Comparison of ENCODE assay signal across 28 mouse cellular contexts in genomic region chr4:82879152-82879551, GRCm38 (mm10). TPM values are rescaled to one million over a fixed set of nuclear protein-coding genes. Genes with fewer than 3 reads are reported as not detected.
DNase-seq lines count a peak whose midpoint lies in the region; ATAC-seq and TF ChIP-seq lines count a peak whose summit lies in the region.
"Had no signal": no experiment of that assay in that cellular context is flagged by ENCODE, and none has a peak within 500 bp of the region (broad histone marks: within the 10 kb centered on the region; RNA-seq: fewer than 3 reads in every experiment).

No protein-coding gene starts in this region.

- TF ChIP-seq CTCF in forebrain, postnatal 0 days (IDR thresholded peaks at IDR 0.05; ENCODE audit: low read depth): no peak
- TF ChIP-seq CTCF in stomach, postnatal 0 days (IDR thresholded peaks at IDR 0.05; ENCODE audit: low read depth): no peak

- H3K27ac ChIP-seq in lung, embryonic 15.5 days: peak overlapping the region; percentile 32; the same call in 1 of the 2 replicates
- H3K27ac ChIP-seq in forebrain, postnatal 0 days (ENCODE audit: low read depth, low read length): no peak overlapping the region
- no peak overlapping the region for H3K27ac ChIP-seq in stomach, postnatal 0 days (replicated peaks)
- H3K27ac ChIP-seq: gastrocnemius, adult 2 months; hindbrain, embryonic 10.5 days; layer of hippocampus, adult 2 months; liver, embryonic 13.5 days; midbrain, embryonic 12.5 days had no signal

- no peak overlapping the region for H3K4me3 ChIP-seq in lung, embryonic 15.5 days
- H3K4me3 ChIP-seq in forebrain, postnatal 0 days (ENCODE audit: low read depth, low read length): no peak overlapping the region
- H3K4me3 ChIP-seq in stomach, postnatal 0 days (ENCODE audit: low read depth, low read length): no peak overlapping the region
- H3K4me3 ChIP-seq: gastrocnemius, adult 2 months; heart, embryonic 12.5 days; hindbrain, embryonic 10.5 days; layer of hippocampus, adult 2 months; liver, embryonic 13.5 days; midbrain, embryonic 12.5 days had no signal

- no peaks in the 10 kb centered on the region for H3K36me3 ChIP-seq in lung, embryonic 15.5 days
- H3K36me3 ChIP-seq in forebrain, postnatal 0 days (ENCODE audit: insufficient read depth): no peaks in the 10 kb centered on the region
- no peaks in the 10 kb centered on the region for H3K36me3 ChIP-seq in stomach, postnatal 0 days (ENCODE audit: control insufficient read depth, insufficient read depth, low read length)
- H3K36me3 ChIP-seq: heart, embryonic 12.5 days; hindbrain, embryonic 10.5 days; liver, embryonic 13.5 days; midbrain, embryonic 12.5 days had no signal

- WGBS in lung, embryonic 15.5 days: 55% methylated on average over 6 of the region's 6 CpGs
- 56% methylated on average over 6 of the region's 6 CpGs for WGBS in forebrain, postnatal 0 days
- 60% methylated on average over 6 of the region's 6 CpGs for WGBS in stomach, postnatal 0 days

- ATAC-seq in frontal cortex, adult (ENCODE audit: low TSS enrichment): peak; percentile 95
- ATAC-seq in lung, embryonic 15.5 days (ENCODE audit: borderline replicate concordance, extremely low read depth, low FRiP score, low TSS enrichment): peak; percentile 70
- peak; percentile 89 for ATAC-seq in forebrain, postnatal 0 days
- no peak for ATAC-seq in stomach, postnatal 0 days (ENCODE audit: low FRiP score, low TSS enrichment)
- ATAC-seq: hindbrain, embryonic 16.5 days; intestine, embryonic 16.5 days had no signal

- H3K9ac ChIP-seq in lung, embryonic 15.5 days: no peak overlapping the region
- H3K9ac ChIP-seq in forebrain, postnatal 0 days: no peak overlapping the region
- H3K9ac ChIP-seq in stomach, postnatal 0 days (ENCODE audit: low read length): no peak overlapping the region
- H3K9ac ChIP-seq: liver, embryonic 13.5 days; midbrain, embryonic 12.5 days had no signal

- H3K4me2 ChIP-seq in lung, embryonic 15.5 days: no peak overlapping the region
- H3K4me2 ChIP-seq in forebrain, postnatal 0 days (ENCODE audit: low read depth): no peak overlapping the region
- no peak overlapping the region for H3K4me2 ChIP-seq in stomach, postnatal 0 days (replicated peaks; ENCODE audit: low read depth)
- H3K4me2 ChIP-seq: heart, embryonic 12.5 days; liver, embryonic 13.5 days; midbrain, embryonic 12.5 days had no signal

- H3K4me1 ChIP-seq in lung, embryonic 15.5 days: no peaks in the 10 kb centered on the region; the same call in 1 of the 2 replicates
- no peaks in the 10 kb centered on the region for H3K4me1 ChIP-seq in forebrain, postnatal 0 days (ENCODE audit: insufficient read depth)
- no peaks in the 10 kb centered on the region for H3K4me1 ChIP-seq in stomach, postnatal 0 days (replicated peaks; ENCODE audit: control insufficient read depth, insufficient read depth)
- H3K4me1 ChIP-seq: heart, embryonic 12.5 days; hindbrain, embryonic 10.5 days; midbrain, embryonic 12.5 days had no signal

- no peaks in the 10 kb centered on the region for H3K27me3 ChIP-seq in lung, embryonic 15.5 days
- H3K27me3 ChIP-seq in forebrain, postnatal 0 days (ENCODE audit: insufficient read depth, low read length): no peaks in the 10 kb centered on the region
- no peaks in the 10 kb centered on the region for H3K27me3 ChIP-seq in stomach, postnatal 0 days (ENCODE audit: control insufficient read depth, insufficient read depth, low read length)
- H3K27me3 ChIP-seq: heart, embryonic 12.5 days; liver, embryonic 13.5 days; midbrain, embryonic 12.5 days had no signal

- H3K9me3 ChIP-seq in lung, embryonic 15.5 days: no peaks in the 10 kb centered on the region
- H3K9me3 ChIP-seq in forebrain, postnatal 0 days (ENCODE audit: low read length): no peaks in the 10 kb centered on the region
- H3K9me3 ChIP-seq in stomach, postnatal 0 days (ENCODE audit: control insufficient read depth, low read length): no peaks in the 10 kb centered on the region
- H3K9me3 ChIP-seq: heart, embryonic 12.5 days; hindbrain, embryonic 10.5 days; liver, embryonic 13.5 days; midbrain, embryonic 12.5 days had no signal

- DNase-seq in frontal cortex, postnatal 10 days (ENCODE audit: low spot score in 2 of 2): no peak
- no peak for DNase-seq in lung, postnatal 4 days
- DNase-seq in forebrain, postnatal 0 days: peak; percentile 57
- DNase-seq in telencephalon, adult 2 months (ENCODE audit: low read depth, low spot score): peak; percentile 26
- no peak for DNase-seq in stomach, postnatal 0 days (ENCODE audit: low spot score)
- DNase-seq: adrenal gland, postnatal 36 days; cerebellum, adult 11-12 months; cerebellum, postnatal 14 days; gastrocnemius, adult 2 months; heart, postnatal 10 days; kidney, adult 9 months; kidney, postnatal 14 days; liver, embryonic 13.5 days; right cerebral cortex, postnatal 14 days; thymus, postnatal 25 days had no signal

- TF ChIP-seq EP300 in stomach, postnatal 0 days (optimal IDR thresholded peaks at IDR 0.05): no peak

RNA-seq across cellular contexts. Expression of gene Cer1, which starts 5.8 kb away (rescaled TPM):
- polyA plus RNA-seq in lung, embryonic 15.5 days (2015; fragmentation: Nextera tagmentation; extraction: Ambion mirVana): 1.3 and 1.6 TPM in 2 replicates
- total RNA-seq in forebrain, postnatal 0 days (2014; rRNA removed): 0.15 and 0.19 TPM in 2 replicates
- polyA plus RNA-seq in forebrain, postnatal 0 days (2015; fragmentation: Nextera tagmentation; extraction: Ambion mirVana): 0.08 TPM in 1 of 2 replicates, not detected in the other
- polyA plus RNA-seq in stomach, postnatal 0 days (2015; fragmentation: Nextera tagmentation; extraction: Ambion mirVana): 0.05 TPM in 1 of 2 replicates, not detected in the other
- total RNA-seq: adrenal gland, postnatal 36 days; ES-E14; gastrocnemius, adult 2 months; heart, postnatal 10 days; layer of hippocampus, adult 2 months; megakaryocyte progenitor cell, adult 5-6 weeks; monocyte, adult 5-6 weeks; neutrophil, adult 5-6 weeks had no signal
- polyA plus RNA-seq: gonadal fat pad, adult 2 months; heart, embryonic 12.5 days; hindbrain, embryonic 10.5 days; liver, embryonic 13.5 days; midbrain, embryonic 12.5 days had no signal

RNA-seq across cellular contexts. Expression of gene Zdhhc21, which starts 19.4 kb away (rescaled TPM):
- 12.9 and 15.2 TPM in 2 replicates for polyA plus RNA-seq in lung, embryonic 15.5 days (2015; fragmentation: Nextera tagmentation; extraction: Ambion mirVana)
- 31.6 and 39.6 TPM in 2 replicates for total RNA-seq in forebrain, postnatal 0 days (2014; rRNA removed)
- 6.2 and 11.9 TPM in 2 replicates for polyA plus RNA-seq in forebrain, postnatal 0 days (2015; fragmentation: Nextera tagmentation; extraction: Ambion mirVana)
- polyA plus RNA-seq in stomach, postnatal 0 days (2015; fragmentation: Nextera tagmentation; extraction: Ambion mirVana): 9.9 and 10.4 TPM in 2 replicates

Comparison
In these comparisons a context has a peak if more than half of its experiments do, and no peak if none do; other contexts are left out.
1. DNase-seq: peak in forebrain, postnatal 0 days (single experiment) and telencephalon, adult 2 months (single experiment); none in frontal cortex, postnatal 10 days (0 of 2), lung, postnatal 4 days (0 of 2) and stomach, postnatal 0 days (single experiment).